Mouse (Mus musculus) skeletal muscle tissue, postnatal 0 days (tissue): ENCODE data around the gene 4931423N10Rik. TPM values are rescaled to one million over a fixed set of nuclear protein-coding genes. Genes with fewer than 3 reads are reported as not detected.

ENCODE experiments used
- polyA plus RNA-seq: library from polyadenylated mRNA; unstranded; fragments of >200 nt; fragmentation: Nextera tagmentation; extraction: Ambion mirVana; gene quantifications from 2 replicates; pipeline ENCODE4 v1.2.1, GENCODE M21; 2015

Gene 4931423N10Rik
- 0.09 TPM in 1 of 2 replicates, not detected in the other for polyA plus RNA-seq

DNA sequence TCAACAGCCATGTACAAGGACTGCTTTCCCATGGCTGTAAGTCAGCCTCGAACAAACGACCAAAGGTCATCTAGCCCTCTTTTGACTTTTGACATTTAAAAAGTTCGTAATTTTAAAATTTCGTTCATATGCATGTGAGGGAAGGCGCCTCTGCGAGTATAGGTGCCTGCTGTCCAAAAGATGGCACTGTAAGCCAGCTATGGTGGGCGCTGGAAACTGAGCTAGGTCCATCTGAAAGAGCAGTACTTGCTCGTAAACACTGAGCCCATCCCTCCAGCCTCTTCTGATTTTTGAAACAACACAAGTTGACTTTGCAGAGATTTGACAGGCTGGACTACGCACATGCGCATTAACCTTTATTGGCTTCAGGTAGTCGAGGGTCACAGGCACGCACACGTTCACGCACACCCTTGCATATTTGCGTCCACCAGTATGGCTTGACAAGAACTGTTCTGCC, at the start of gene 4931423N10Rik:
Gene 4931423N10Rik, plus strand, starts transcription at position 407 of the 457 bp plus-strand sequence.

Other genes with a start within 250 kb of the 4931423N10Rik start
- 20.9 and 23.3 TPM in 2 replicates for gene Abi1, start 167.2 kb upstream of the 4931423N10Rik start, polyA plus RNA-seq
- gene Acbd5, start 139.3 kb upstream of the 4931423N10Rik start, polyA plus RNA-seq, result 21.6 and 23.6 TPM in 2 replicates
- gene Mastl, start 51.5 kb upstream of the 4931423N10Rik start, polyA plus RNA-seq, result 1.9 and 2.8 TPM in 2 replicates
- gene Yme1l1, start 51.1 kb upstream of the 4931423N10Rik start, polyA plus RNA-seq, result 41.1 and 41.3 TPM in 2 replicates
- gene Nxph2, start 113.8 kb downstream of the 4931423N10Rik start, polyA plus RNA-seq, result not detected in 2 replicates